Mouse (Mus musculus) hindbrain, embryonic 16.5 days (tissue): Measurements from ENCODE around the gene Col6a5. TPM values are rescaled to one million over a fixed set of nuclear protein-coding genes. Genes with fewer than 3 reads are reported as not detected.

Source experiments
- ATAC-seq: fragments of 200-750 bp; cut with Nextera tagmentation; 2 replicates; pipeline ENCODE4 v1.8.0; 2017; ENCODE audit warnings: moderate TSS enrichment, moderate library complexity
- H3K27ac ChIP-seq: fragments of 300-500 bp; sonication (generic); 2 replicates; pipeline ENCODE4 v1.5.1; 2014; ENCODE audit warnings: low read depth, mild to moderate bottlenecking, control low read depth, low read length, moderate library complexity
- H3K27me3 ChIP-seq: fragments of 300-500 bp; sonication (generic); replicated peaks from 2 replicates; pipeline ENCODE4 v1.6.1; 2014; ENCODE audit warnings: low read length; ENCODE audit not compliant: control insufficient read depth, insufficient read depth
- H3K36me3 ChIP-seq: fragments of 300-500 bp; sonication (generic); 2 replicates; pipeline ENCODE4 v1.6.1; 2014; ENCODE audit warnings: mild to moderate bottlenecking, low read length, moderate library complexity, mixed read lengths; ENCODE audit not compliant: control insufficient read depth, insufficient read depth
- H3K4me1 ChIP-seq: fragments of 300-500 bp; sonication (generic); 2 replicates; pipeline ENCODE4 v1.6.1; 2014; ENCODE audit warnings: low read depth, low read length; ENCODE audit not compliant: control insufficient read depth, insufficient read depth
- H3K4me2 ChIP-seq: fragments of 300-500 bp; sonication (generic); 2 replicates; pipeline ENCODE4 v1.6.1; 2014; ENCODE audit warnings: mild to moderate bottlenecking, low read length, control low read depth, moderate library complexity
- H3K4me3 ChIP-seq: fragments of 300-500 bp; sonication (generic); 2 replicates; pipeline ENCODE4 v1.5.1; 2014; ENCODE audit warnings: mild to moderate bottlenecking, low read length, control low read depth, moderate library complexity
- H3K9ac ChIP-seq: fragments of 300-500 bp; sonication (generic); 2 replicates; pipeline ENCODE4 v1.6.1; 2014; ENCODE audit warnings: low read depth, mild to moderate bottlenecking, control low read depth, low read length, moderate library complexity
- H3K9me3 ChIP-seq: fragments of 300-500 bp; sonication (generic); 2 replicates; pipeline ENCODE4 v1.6.1; 2014; ENCODE audit warnings: mild to moderate bottlenecking, low read length, moderate library complexity; ENCODE audit not compliant: control insufficient read depth
- WGBS: fragments of 180-500 bp; shearing (Covaris S2); extraction: QIAGEN DNeasy Blood & Tissue Kit; methylation state at CpG from one replicate; pipeline ENCODE4 v1.1.7; 2014; 5-methylcytosine and 5-hydroxymethylcytosine counted together
- polyA plus RNA-seq: library from polyadenylated mRNA; unstranded; fragments of >200 nt; fragmentation: Nextera tagmentation; extraction: Ambion mirVana; gene quantifications from 2 replicates; pipeline ENCODE4 v1.2.1, GENCODE M21; 2015

Gene Col6a5
- polyA plus RNA-seq, 1 experiment from 2014 or later: 0.21 TPM

GRCm38 (mm10) chr9:105976314-105976713, 15.9 kb upstream of the Col6a5 start:
- Histone ChIP-seq H3K36me3 (no peaks in the 10 kb centered on the region), H3K4me2 (no peak overlapping the region), H3K27me3 (peaks cover 2% of the 10 kb centered on the region; the same call in 1 of the 2 replicates), H3K9me3 (no peaks in the 10 kb centered on the region), H3K4me1 (no peaks in the 10 kb centered on the region), H3K4me3 (no peak overlapping the region), H3K9ac (no peak overlapping the region), H3K27ac (no peak overlapping the region)
- ATAC-seq: no peak
- WGBS: 49% methylated on average over 6 of the region's 6 CpGs

GRCm38 (mm10) chr9:105973736-105974135, 13.3 kb upstream of the Col6a5 start:
- Histone ChIP-seq H3K36me3 (no peaks in the 10 kb centered on the region), H3K4me3 (no peak overlapping the region), H3K4me1 (no peaks in the 10 kb centered on the region), H3K4me2 (no peak overlapping the region), H3K9ac (no peak overlapping the region), H3K9me3 (no peaks in the 10 kb centered on the region), H3K27me3 (peaks cover 2% of the 10 kb centered on the region; the same call in 1 of the 2 replicates), H3K27ac (no peak overlapping the region)
- 90% methylated on average over 1 of the region's 1 CpGs for WGBS
- no peak for ATAC-seq

- Histone ChIP-seq H3K9me3 (no peaks in the 10 kb centered on the region), H3K27ac (no peak overlapping the region), H3K36me3 (no peaks in the 10 kb centered on the region), H3K9ac (no peak overlapping the region), H3K4me1 (no peaks in the 10 kb centered on the region), H3K27me3 (peaks cover 2% of the 10 kb centered on the region; the same call in 1 of the 2 replicates), H3K4me2 (no peak overlapping the region), H3K4me3 (no peak overlapping the region)
- 88% methylated on average over 3 of the region's 3 CpGs for WGBS
- ATAC-seq: no peak
These were observed 11.6 kb upstream of the Col6a5 start for GRCm38 (mm10) chr9:105972031-105972430.

- no peak overlapping the region for H3K4me2 ChIP-seq
- H3K27ac ChIP-seq: no peak overlapping the region
- no peak overlapping the region for H3K4me3 ChIP-seq
- no peaks in the 10 kb centered on the region for H3K4me1 ChIP-seq
- H3K9me3 ChIP-seq: no peaks in the 10 kb centered on the region
- peaks cover 2% of the 10 kb centered on the region; the same call in 1 of the 2 replicates for H3K27me3 ChIP-seq
- no peaks in the 10 kb centered on the region for H3K36me3 ChIP-seq
- ATAC-seq: no peak
- 90% methylated on average over 14 of the region's 14 CpGs for WGBS
- H3K9ac ChIP-seq: no peak overlapping the region
These were observed 11.0 kb upstream of the Col6a5 start for GRCm38 (mm10) chr9:105971351-105971894.

GRCm38 (mm10) chr9:105970901-105971300, 10.5 kb upstream of the Col6a5 start:
- no peak overlapping the region for H3K27ac ChIP-seq
- no peak overlapping the region for H3K9ac ChIP-seq
- peaks cover 2% of the 10 kb centered on the region; the same call in 1 of the 2 replicates for H3K27me3 ChIP-seq
- H3K4me2 ChIP-seq: no peak overlapping the region
- H3K36me3 ChIP-seq: no peaks in the 10 kb centered on the region
- no peak overlapping the region for H3K4me3 ChIP-seq
- WGBS: 83% methylated on average over 5 of the region's 5 CpGs
- no peak for ATAC-seq
- H3K4me1 ChIP-seq: no peaks in the 10 kb centered on the region
- no peaks in the 10 kb centered on the region for H3K9me3 ChIP-seq

- Histone ChIP-seq H3K9ac (no peak overlapping the region), H3K4me2 (no peak overlapping the region), H3K9me3 (no peaks in the 10 kb centered on the region), H3K4me3 (no peak overlapping the region), H3K27me3 (no peaks in the 10 kb centered on the region), H3K36me3 (no peaks in the 10 kb centered on the region), H3K27ac (no peak overlapping the region), H3K4me1 (no peaks in the 10 kb centered on the region)
- no peak for ATAC-seq
- 76% methylated on average over 5 of the region's 5 CpGs for WGBS
These were observed 7.5 kb upstream of the Col6a5 start for GRCm38 (mm10) chr9:105967976-105968375.

GRCm38 (mm10) chr9:105959116-105959515, 1.3 kb downstream of the Col6a5 start:
- H3K27ac ChIP-seq: no peak overlapping the region
- no peak overlapping the region for H3K9ac ChIP-seq
- H3K36me3 ChIP-seq: no peaks in the 10 kb centered on the region
- no peak overlapping the region for H3K4me2 ChIP-seq
- ATAC-seq: no peak
- H3K9me3 ChIP-seq: no peaks in the 10 kb centered on the region
- H3K4me3 ChIP-seq: no peak overlapping the region
- 82% methylated on average over 1 of the region's 1 CpGs for WGBS
- H3K27me3 ChIP-seq: no peaks in the 10 kb centered on the region
- H3K4me1 ChIP-seq: no peaks in the 10 kb centered on the region; the same call in 1 of the 2 replicates

GRCm38 (mm10) chr9:105949755-105950154, 10.7 kb downstream of the Col6a5 start:
- Histone ChIP-seq H3K4me3 (no peak overlapping the region), H3K9me3 (no peaks in the 10 kb centered on the region), H3K27me3 (no peaks in the 10 kb centered on the region), H3K9ac (no peak overlapping the region), H3K4me2 (no peak overlapping the region), H3K4me1 (no peaks in the 10 kb centered on the region), H3K27ac (no peak overlapping the region), H3K36me3 (no peaks in the 10 kb centered on the region)
- 67% methylated on average over 1 of the region's 1 CpGs for WGBS
- no peak for ATAC-seq

GRCm38 (mm10) chr9:105947577-105947976, 12.9 kb downstream of the Col6a5 start:
- Histone ChIP-seq H3K4me1 (no peaks in the 10 kb centered on the region), H3K4me3 (no peak overlapping the region), H3K27ac (no peak overlapping the region), H3K4me2 (no peak overlapping the region), H3K27me3 (no peaks in the 10 kb centered on the region), H3K36me3 (no peaks in the 10 kb centered on the region), H3K9me3 (no peaks in the 10 kb centered on the region), H3K9ac (no peak overlapping the region)
- ATAC-seq: no peak
- WGBS: 84% methylated on average over 3 of the region's 3 CpGs

GRCm38 (mm10) chr9:105933816-105934215, 26.6 kb downstream of the Col6a5 start:
- Histone ChIP-seq H3K27me3 (no peaks in the 10 kb centered on the region), H3K4me2 (no peak overlapping the region), H3K9me3 (no peaks in the 10 kb centered on the region), H3K36me3 (no peaks in the 10 kb centered on the region), H3K4me3 (no peak overlapping the region), H3K27ac (no peak overlapping the region), H3K4me1 (no peaks in the 10 kb centered on the region), H3K9ac (no peak overlapping the region)
- ATAC-seq: no peak
- WGBS: 71% methylated on average over 6 of the region's 6 CpGs
